Mouse (Mus musculus) spleen, adult 2 months (tissue): ENCODE data around the gene Drc3.
A peak's percentile ranks its signal among the peaks of the same experiment; 100 is the strongest.

Experiments
- CTCF ChIP-seq: fragments of 200-500 bp; IDR thresholded peaks from 2 replicates; pipeline ENCODE4 v1.5.1; 2011; ENCODE audit warnings: mild to moderate bottlenecking, inconsistent platforms; ENCODE audit not compliant: insufficient read depth, insufficient read length, insufficient replicate concordance; ENCODE audit errors: extremely low read depth
- POLR2A ChIP-seq: fragments of 200-500 bp; IDR thresholded peaks from 2 replicates; pipeline ENCODE4 v1.6.1; 2011; ENCODE audit warnings: low read depth, low read length, inconsistent platforms

DNA sequence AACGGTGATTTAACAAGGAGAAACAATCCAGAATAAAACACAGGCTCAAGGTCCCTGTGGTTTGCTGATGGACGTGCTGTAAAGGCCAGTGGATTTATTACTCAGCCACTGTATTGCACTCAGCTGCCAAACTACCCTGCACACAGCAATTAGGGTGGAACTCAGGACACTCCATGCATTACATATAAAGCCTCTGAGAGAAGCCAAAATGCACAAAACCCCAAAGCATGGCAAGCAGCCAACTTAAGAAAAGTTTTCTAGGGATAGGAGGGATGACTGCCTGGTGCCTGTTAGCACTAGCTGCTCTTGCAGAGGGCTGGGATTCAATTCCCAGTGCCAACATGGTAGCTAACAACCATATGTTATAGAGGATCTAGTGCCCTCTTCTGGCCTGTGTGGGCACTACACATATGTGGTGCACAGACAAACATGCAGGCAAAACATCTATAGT lies 45.7 kb upstream of the Drc3 start:
- peak; percentile 15; the same call in 1 of the 2 replicates for TF ChIP-seq CTCF
- TF ChIP-seq POLR2A = no peak
